Mouse (Mus musculus) adrenal gland, adult 18-20 months (tissue): ENCODE results near the gene R3hdm2. TPM values are rescaled to one million over a fixed set of nuclear protein-coding genes. Genes with fewer than 3 reads are reported as not detected.

Experiments
- DNase-seq, 2 experiments: peaks; one replicate each; pipeline ENCODE4 v3.0.0; 2021 to 2022; ENCODE audit warnings: low spot score in 2 of 2
- total RNA-seq, 2 experiments: library from RNA; stranded (reverse); gene quantifications; 1 replicate in 1 of 2; 2 replicates in 1 of 2; pipeline ENCODE4 v1.2.3; 2021

The R3hdm2 gene
- total RNA-seq, 2 experiments from 2014 or later: 104 to 117 TPM

- DNase-seq: peak; percentile 75 to 76
Observed at GRCm38 (mm10) chr10:127537854-127538583, 157.9 kb downstream of the R3hdm2 start.

- no peak for DNase-seq
Observed at GRCm38 (mm10) chr10:127541510-127541909, 161.4 kb downstream of the R3hdm2 start.

- DNase-seq: no peak
Observed at GRCm38 (mm10) chr10:127542084-127542483, 162.0 kb downstream of the R3hdm2 start.

GRCm38 (mm10) chr10:127542720-127543119, 162.6 kb downstream of the R3hdm2 start:
- DNase-seq: no peak

GRCm38 (mm10) chr10:127543916-127544315, 163.8 kb downstream of the R3hdm2 start:
- no peak for DNase-seq

- no peak for DNase-seq
Observed at GRCm38 (mm10) chr10:127544375-127544774, 164.2 kb downstream of the R3hdm2 start.

GRCm38 (mm10) chr10:127546505-127546904, 166.4 kb downstream of the R3hdm2 start:
- no peak for DNase-seq

- no peak for DNase-seq
Observed at GRCm38 (mm10) chr10:127548236-127548635, 168.1 kb downstream of the R3hdm2 start.

Other genes starting within 250 kb of the R3hdm2 start
- 1 to 10 TPM; 7.8 to 8.6 TPM for gene B4galnt1, start 215.1 kb upstream of the R3hdm2 start, total RNA-seq
- gene Slc26a10, start 199.7 kb upstream of the R3hdm2 start, total RNA-seq: 1 to 10 TPM; 1.1 to 1.8 TPM
- gene Arhgef25, start 190.2 kb upstream of the R3hdm2 start, total RNA-seq: 10 to 100 TPM; 18.8 to 20.3 TPM
- 10 to 100 TPM; 63.0 to 67.6 TPM for gene Dtx3, start 184.6 kb upstream of the R3hdm2 start, total RNA-seq
- 10 to 100 TPM; 41.5 to 44.7 TPM for gene Pip4k2c, start 168.7 kb upstream of the R3hdm2 start, total RNA-seq
- 1 to 10 TPM; 5.4 to 8.0 TPM for gene Kif5a, start 117.0 kb upstream of the R3hdm2 start, total RNA-seq
- gene Dctn2, start 114.0 kb upstream of the R3hdm2 start, total RNA-seq: 100 to 1,000 TPM; 143 to 159 TPM
- 10 to 100 TPM; 38.9 to 45.4 TPM for gene Mbd6, start 91.3 kb upstream of the R3hdm2 start, total RNA-seq
- 10 to 100 TPM; 80.9 to 98.6 TPM for gene Mars, start 68.5 kb upstream of the R3hdm2 start, total RNA-seq
- gene Arhgap9, start 58.4 kb upstream of the R3hdm2 start, total RNA-seq: 1 to 10 TPM; 1.7 to 2.9 TPM
- 1 to 10 TPM; 3.3 to 4.1 TPM for gene Gli1, start 38.4 kb upstream of the R3hdm2 start, total RNA-seq
- not detected for gene Inhbe, start 25.9 kb upstream of the R3hdm2 start, total RNA-seq
- gene Inhbc, start 9.9 kb upstream of the R3hdm2 start, total RNA-seq: not detected
- gene Stac3, start 121.4 kb downstream of the R3hdm2 start, total RNA-seq: 1 to 10 TPM; 1.1 to 1.9 TPM
- 10 to 100 TPM; 36.0 to 55.3 TPM for gene Ndufa4l2, start 134.6 kb downstream of the R3hdm2 start, total RNA-seq
- 10 to 100 TPM; 38.6 to 46.5 TPM for gene Shmt2, start 142.1 kb downstream of the R3hdm2 start, total RNA-seq
- 10 to 100 TPM in 1 of 2 experiments, 1 to 10 TPM in 1; 6.9 to 12.6 TPM for gene Nxph4, start 154.2 kb downstream of the R3hdm2 start, total RNA-seq
- gene Lrp1, start 240.8 kb downstream of the R3hdm2 start, total RNA-seq: 100 to 1,000 TPM; 145 to 148 TPM